Mouse (Mus musculus) stomach, embryonic 16.5 days (tissue): Measurements from ENCODE around the gene Btf3l4. TPM values are rescaled to one million over a fixed set of nuclear protein-coding genes. Genes with fewer than 3 reads are reported as not detected.

Experiments
- polyA plus RNA-seq: library from polyadenylated mRNA; unstranded; fragments of >200 nt; fragmentation: Nextera tagmentation; extraction: Ambion mirVana; gene quantifications from 2 replicates; pipeline ENCODE4 v1.2.1, GENCODE M21; 2015

Btf3l4 gene
- polyA plus RNA-seq, 1 experiment from 2014 or later: 130 TPM

Other genes starting within 250 kb of the Btf3l4 start
- gene Cc2d1b, start 213.7 kb downstream of the Btf3l4 start, polyA plus RNA-seq: 30.1 and 34.1 TPM in 2 replicates
- gene 3110021N24Rik, start 114.0 kb downstream of the Btf3l4 start, polyA plus RNA-seq: 0.79 and 1.00 TPM in 2 replicates
- 2.3 and 2.5 TPM in 2 replicates for gene Zfyve9, start 52.8 kb downstream of the Btf3l4 start, polyA plus RNA-seq
- gene Txndc12, start 987 bp upstream of the Btf3l4 start, polyA plus RNA-seq: 92.4 and 104 TPM in 2 replicates
- gene Kti12, start 14.2 kb upstream of the Btf3l4 start, polyA plus RNA-seq: 41.6 and 42.2 TPM in 2 replicates
- 0.79 and 1.5 TPM in 2 replicates for gene A730015C16Rik, start 15.0 kb upstream of the Btf3l4 start, polyA plus RNA-seq
- gene Rab3b, start 45.4 kb upstream of the Btf3l4 start, polyA plus RNA-seq: 10.3 and 11.6 TPM in 2 replicates
- gene Nrd1, start 167.0 kb upstream of the Btf3l4 start, polyA plus RNA-seq: 61.8 and 64.5 TPM in 2 replicates